Mouse (Mus musculus): ENCODE measurements around the gene Cit. TPM values are rescaled to one million over a fixed set of nuclear protein-coding genes. Genes with fewer than 3 reads are reported as not detected.

Cit gene
- polyA plus RNA-seq, 1 experiment from 2014 or later, result 47.4 TPM

DNA sequence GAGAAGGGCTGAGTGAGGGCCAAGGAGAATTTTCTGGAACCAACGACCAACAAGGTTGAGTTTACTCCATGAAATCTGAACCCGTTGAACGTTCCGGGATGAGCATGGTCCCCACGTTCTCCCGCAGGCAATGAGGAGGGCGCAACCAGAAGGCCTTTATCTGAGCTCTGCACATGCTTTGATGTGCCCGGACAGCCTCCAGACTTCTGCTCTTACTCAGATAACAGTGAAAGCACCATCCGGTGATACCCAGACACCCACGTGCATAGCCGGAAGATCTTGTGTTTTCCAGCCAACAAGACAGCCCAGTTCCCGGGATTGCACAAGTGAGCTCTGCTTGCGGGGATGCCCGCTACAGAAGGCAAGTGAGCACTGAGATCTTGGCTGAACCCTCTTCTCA lies 181.5 kb downstream of the Cit start:
- Histone ChIP-seq H3K36me3 (peaks cover 5% of the 10 kb centered on the region; the same call in 1 of the 2 replicates), H3K4me2 (no peak overlapping the region), H3K9me3 (no peaks in the 10 kb centered on the region), H3K27ac (no peak overlapping the region), H3K4me1 (peaks cover 18% of the 10 kb centered on the region), H3K4me3 (no peak overlapping the region), H3K27me3 (0 out of 2 replicates have a peak, but pooled peaks cover 4% of the 10 kb centered on the region), H3K9ac (no peak overlapping the region)
- 86% methylated on average over 14 of the region's 14 CpGs for WGBS
- no peak for ATAC-seq (ENCODE audit: borderline replicate concordance, extremely low read depth, low FRiP score, low TSS enrichment)

DNA sequence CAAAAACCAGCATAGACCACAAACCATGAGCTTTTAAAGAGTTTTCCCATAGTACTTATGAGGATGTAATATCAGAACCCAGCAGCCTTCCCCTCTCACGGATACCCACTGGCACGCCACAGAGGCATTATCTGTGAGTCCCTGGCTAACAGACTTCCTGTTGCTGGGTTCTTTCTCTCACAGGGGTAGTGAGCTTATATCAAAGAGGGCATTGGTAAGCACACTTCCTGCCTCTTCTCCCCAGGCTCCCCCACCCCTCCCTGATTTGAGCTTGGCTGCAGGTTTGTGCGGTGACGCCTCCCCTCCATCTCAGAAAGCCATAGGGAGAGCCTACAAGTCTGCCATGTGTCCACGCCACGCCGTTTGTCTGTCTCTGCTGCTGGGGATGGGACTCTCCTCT lies 184.0 kb downstream of the Cit start:
- Histone ChIP-seq H3K27me3 (0 out of 2 replicates have a peak, but pooled peaks cover 4% of the 10 kb centered on the region), H3K4me2 (no peak overlapping the region), H3K4me1 (peaks cover 6% of the 10 kb centered on the region; the same call in 1 of the 2 replicates), H3K9me3 (no peaks in the 10 kb centered on the region), H3K27ac (no peak overlapping the region), H3K36me3 (no peaks in the 10 kb centered on the region), H3K4me3 (no peak overlapping the region), H3K9ac (no peak overlapping the region)
- WGBS, result 47% methylated on average over 7 of the region's 7 CpGs
- ATAC-seq (ENCODE audit: borderline replicate concordance, extremely low read depth, low FRiP score, low TSS enrichment), result no peak

DNA sequence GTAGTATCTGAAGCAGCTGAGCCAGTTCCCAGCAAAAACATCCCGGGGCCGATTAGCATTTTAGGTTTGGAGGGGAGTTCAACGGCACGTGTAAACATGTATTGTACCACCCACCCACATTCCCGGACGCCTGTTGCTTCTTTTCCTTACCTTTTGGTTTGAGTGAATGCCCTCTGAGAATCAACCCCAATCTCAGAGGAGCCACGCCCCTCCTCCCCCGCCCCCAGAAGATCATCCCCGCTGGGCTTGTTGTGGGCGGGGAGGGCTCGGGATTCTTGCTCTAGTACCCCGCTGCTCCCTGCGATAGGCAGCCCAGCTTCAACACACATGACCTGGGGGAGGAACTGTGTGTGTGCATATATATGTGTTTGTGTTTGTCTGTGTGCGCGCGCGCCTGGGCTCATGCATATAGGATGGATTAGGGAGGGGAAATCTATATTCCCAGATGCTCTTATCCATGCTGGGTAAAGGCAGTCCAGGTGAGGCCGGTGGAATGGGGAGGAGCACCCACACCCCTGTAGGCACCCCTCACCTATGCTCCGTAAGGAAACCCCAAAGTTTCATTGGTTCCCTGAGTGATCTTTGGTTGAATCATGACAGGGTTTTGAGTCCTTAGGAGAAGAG lies 185.6 kb downstream of the Cit start:
- Histone ChIP-seq H3K4me3 (no peak overlapping the region), H3K4me1 (peaks cover 6% of the 10 kb centered on the region; the same call in 1 of the 2 replicates), H3K9me3 (no peaks in the 10 kb centered on the region), H3K9ac (no peak overlapping the region), H3K36me3 (no peaks in the 10 kb centered on the region), H3K4me2 (peak overlapping the region; percentile 32; the same call in 1 of the 2 replicates), H3K27me3 (0 out of 2 replicates have a peak, but pooled peaks cover 4% of the 10 kb centered on the region), H3K27ac (no peak overlapping the region)
- ATAC-seq (ENCODE audit: borderline replicate concordance, extremely low read depth, low FRiP score, low TSS enrichment), result no peak
- 7% methylated on average over 19 of the region's 19 CpGs for WGBS

DNA sequence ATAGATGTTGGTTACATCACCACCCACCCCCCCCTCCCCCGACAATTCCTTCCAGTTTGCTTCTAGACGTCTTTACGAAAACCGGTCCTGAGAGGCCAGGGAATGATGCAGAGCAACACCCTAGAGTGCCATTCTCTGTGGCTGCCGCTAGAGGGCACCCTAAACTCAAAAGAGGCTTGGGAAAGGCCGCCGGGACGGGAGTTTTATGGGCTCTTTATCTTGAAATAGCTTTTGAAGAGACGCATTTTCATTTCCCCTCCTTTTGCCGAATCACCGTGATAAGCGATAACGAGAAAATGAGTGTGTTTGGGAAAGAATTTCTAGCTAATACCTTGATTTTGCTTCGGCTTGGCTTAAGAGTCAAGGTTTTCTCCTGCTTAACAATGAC lies 186.1 kb downstream of the Cit start:
- ATAC-seq (ENCODE audit: borderline replicate concordance, extremely low read depth, low FRiP score, low TSS enrichment), result no peak
- H3K4me3 ChIP-seq, result no peak overlapping the region
- H3K27ac ChIP-seq, result no peak overlapping the region
- no peak overlapping the region for H3K9ac ChIP-seq
- no peaks in the 10 kb centered on the region for H3K36me3 ChIP-seq
- H3K27me3 ChIP-seq, result peaks cover 4% of the 10 kb centered on the region; the same call in 1 of the 2 replicates
- peaks cover 6% of the 10 kb centered on the region; the same call in 1 of the 2 replicates for H3K4me1 ChIP-seq
- H3K9me3 ChIP-seq, result no peaks in the 10 kb centered on the region
- H3K4me2 ChIP-seq, result peak overlapping the region; percentile 32; the same call in 1 of the 2 replicates
- WGBS, result 2% methylated on average over 14 of the region's 14 CpGs

DNA sequence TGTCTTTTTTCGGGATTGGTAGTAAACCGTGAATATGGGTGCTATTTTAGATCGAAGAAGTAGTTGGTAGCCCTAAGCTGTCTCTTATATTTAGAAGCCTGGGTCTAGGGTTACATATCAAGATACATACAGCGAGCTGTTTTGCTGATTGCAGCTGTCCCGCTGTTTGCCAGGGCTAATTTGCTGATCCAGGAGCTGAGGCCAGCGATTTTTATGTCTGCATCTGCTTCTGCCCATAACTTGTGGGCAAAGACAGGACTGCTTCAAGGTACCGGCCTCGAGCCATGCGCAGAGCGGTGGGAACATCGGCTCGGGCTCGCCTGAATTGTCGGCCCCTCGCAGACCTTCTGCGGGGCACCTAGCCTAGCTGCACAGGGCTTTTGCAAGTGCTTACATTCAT lies 191.4 kb downstream of the Cit start:
- WGBS, result 67% methylated on average over 16 of the region's 16 CpGs
- H3K4me2 ChIP-seq, result no peak overlapping the region
- no peak overlapping the region for H3K4me3 ChIP-seq
- no peak overlapping the region for H3K9ac ChIP-seq
- ATAC-seq (ENCODE audit: borderline replicate concordance, extremely low read depth, low FRiP score, low TSS enrichment), result no peak
- H3K27ac ChIP-seq, result no peak overlapping the region
- no peaks in the 10 kb centered on the region for H3K9me3 ChIP-seq
- peaks cover 10% of the 10 kb centered on the region for H3K27me3 ChIP-seq
- no peaks in the 10 kb centered on the region for H3K4me1 ChIP-seq
- H3K36me3 ChIP-seq, result no peaks in the 10 kb centered on the region

DNA sequence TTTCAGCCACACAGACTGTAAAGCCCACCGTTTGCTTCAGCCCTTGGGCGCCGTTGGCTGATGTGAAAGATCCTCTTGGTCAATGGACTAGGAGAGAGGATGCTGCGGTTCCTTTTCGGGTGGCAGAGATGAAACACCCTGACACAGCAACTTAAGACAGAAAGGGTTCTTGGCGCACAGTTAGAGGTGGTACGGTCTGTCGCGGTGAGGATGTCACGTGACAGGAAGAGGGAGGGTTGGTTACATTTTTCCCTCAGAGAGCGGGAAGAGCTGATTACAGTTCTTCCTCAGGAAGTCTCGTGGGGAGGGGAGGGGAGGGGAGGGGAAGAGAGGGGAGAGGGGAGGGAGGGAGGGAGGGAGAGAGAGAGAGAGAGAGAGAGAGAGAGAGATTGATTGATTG lies 192.7 kb downstream of the Cit start:
- H3K4me3 ChIP-seq, result no peak overlapping the region
- WGBS, result 45% methylated on average over 12 of the region's 12 CpGs
- no peaks in the 10 kb centered on the region for H3K4me1 ChIP-seq
- no peaks in the 10 kb centered on the region for H3K36me3 ChIP-seq
- H3K4me2 ChIP-seq, result no peak overlapping the region
- H3K9me3 ChIP-seq, result no peaks in the 10 kb centered on the region
- H3K9ac ChIP-seq, result no peak overlapping the region
- peaks cover 10% of the 10 kb centered on the region for H3K27me3 ChIP-seq
- no peak overlapping the region for H3K27ac ChIP-seq
- ATAC-seq (ENCODE audit: borderline replicate concordance, extremely low read depth, low FRiP score, low TSS enrichment), result no peak

DNA sequence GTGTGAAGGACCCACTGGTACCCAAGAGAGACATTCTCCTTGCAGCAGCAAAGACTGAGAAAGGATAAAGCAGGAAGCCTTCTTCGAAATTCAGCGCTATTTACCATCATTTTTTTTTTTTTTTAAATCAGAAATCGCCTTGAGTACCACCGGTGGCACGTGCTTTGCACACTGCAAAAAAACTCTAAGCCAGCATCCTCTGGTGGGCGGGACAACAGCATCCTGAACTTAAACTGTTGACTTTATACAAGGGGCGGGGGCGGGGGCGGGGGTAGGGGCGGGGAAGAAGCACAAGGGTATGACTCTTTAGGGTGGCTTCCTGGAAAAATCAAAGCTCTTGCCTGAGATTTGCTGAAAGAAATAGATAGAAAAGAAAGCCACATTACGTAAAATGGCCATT lies 194.6 kb downstream of the Cit start:
- no peak overlapping the region for H3K27ac ChIP-seq
- WGBS, result 16% methylated on average over 11 of the region's 11 CpGs
- ATAC-seq (ENCODE audit: borderline replicate concordance, extremely low read depth, low FRiP score, low TSS enrichment), result no peak
- H3K9ac ChIP-seq, result no peak overlapping the region
- H3K27me3 ChIP-seq, result peaks cover 10% of the 10 kb centered on the region
- H3K4me3 ChIP-seq, result peak overlapping the region; percentile 15; the same call in 1 of the 2 replicates
- no peaks in the 10 kb centered on the region for H3K9me3 ChIP-seq
- peak overlapping the region; percentile 49 for H3K4me2 ChIP-seq
- H3K36me3 ChIP-seq, result no peaks in the 10 kb centered on the region
- no peaks in the 10 kb centered on the region for H3K4me1 ChIP-seq

DNA sequence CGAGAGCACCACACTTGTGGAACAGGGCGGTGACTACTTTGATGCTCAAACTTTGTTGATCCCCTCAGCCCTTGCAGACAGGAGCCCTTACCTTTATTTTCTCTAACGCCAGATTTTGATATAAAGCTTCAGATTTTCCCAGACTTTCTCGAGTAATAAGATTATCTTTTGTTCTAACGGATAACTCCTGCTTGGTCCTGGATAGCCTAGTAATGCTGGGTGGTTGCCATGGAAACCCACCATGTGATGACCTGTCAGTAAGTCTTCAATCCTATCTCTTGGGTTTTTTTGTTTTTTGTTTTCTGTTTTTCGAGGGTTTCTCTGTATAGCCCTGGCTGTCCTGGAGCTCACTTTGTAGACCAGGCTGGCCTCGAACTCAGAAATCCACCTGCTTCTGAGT lies 197.2 kb downstream of the Cit start:
- no peak for ATAC-seq (ENCODE audit: borderline replicate concordance, extremely low read depth, low FRiP score, low TSS enrichment)
- Histone ChIP-seq H3K4me1 (no peaks in the 10 kb centered on the region), H3K4me3 (no peak overlapping the region), H3K9me3 (no peaks in the 10 kb centered on the region), H3K27me3 (peaks cover 10% of the 10 kb centered on the region), H3K36me3 (no peaks in the 10 kb centered on the region), H3K4me2 (no peak overlapping the region), H3K9ac (no peak overlapping the region), H3K27ac (no peak overlapping the region)
- 65% methylated on average over 7 of the region's 7 CpGs for WGBS

DNA sequence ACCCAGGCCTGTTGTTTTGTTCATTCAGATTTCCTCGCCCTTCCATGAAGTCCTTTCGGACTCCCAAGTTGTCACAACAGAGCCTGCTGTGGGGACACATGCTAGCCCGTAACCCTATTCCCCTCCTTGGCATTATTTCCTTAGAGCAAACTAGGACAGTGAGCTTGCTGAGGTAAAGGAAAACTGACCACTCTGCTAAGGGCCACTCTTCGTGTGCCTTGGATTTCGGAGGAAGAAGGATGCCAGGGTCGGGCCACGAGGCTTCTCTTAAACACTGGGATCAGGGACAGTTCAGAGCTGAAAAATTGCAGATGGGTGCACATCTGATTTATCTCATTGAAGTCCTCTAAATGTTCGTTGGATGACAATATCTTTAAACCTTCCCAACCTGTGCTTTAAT lies 200.5 kb downstream of the Cit start:
- WGBS, result 79% methylated on average over 8 of the region's 8 CpGs

DNA sequence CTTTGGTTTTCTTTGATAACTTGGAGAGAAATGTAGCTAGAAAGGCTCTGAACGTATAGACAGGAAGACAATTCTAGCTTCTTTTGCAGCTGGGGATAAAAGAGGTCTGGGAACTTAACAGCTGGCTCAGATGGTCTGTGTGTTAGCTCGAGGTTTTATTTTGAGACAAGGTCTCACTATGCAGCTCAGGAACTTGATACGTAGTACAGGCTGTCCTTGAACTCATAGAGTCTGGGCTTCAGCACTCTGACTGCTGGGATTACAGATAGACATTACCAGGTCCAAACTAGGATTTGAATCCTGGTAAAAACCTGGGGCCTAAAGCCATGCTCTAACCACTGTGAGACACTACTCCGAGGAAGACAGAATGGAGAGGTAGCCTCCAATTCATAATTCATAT lies 201.2 kb downstream of the Cit start:
- Histone ChIP-seq H3K4me3 (no peak overlapping the region), H3K36me3 (no peaks in the 10 kb centered on the region), H3K27ac (no peak overlapping the region), H3K4me2 (no peak overlapping the region), H3K9me3 (no peaks in the 10 kb centered on the region), H3K9ac (no peak overlapping the region), H3K4me1 (no peaks in the 10 kb centered on the region), H3K27me3 (no peaks in the 10 kb centered on the region)
- WGBS, result 67% methylated on average over 4 of the region's 4 CpGs
- no peak for ATAC-seq (ENCODE audit: borderline replicate concordance, extremely low read depth, low FRiP score, low TSS enrichment)

More for the DNA sequence above, 200.5 kb downstream of the Cit start:
- no peak overlapping the region for H3K4me2 ChIP-seq
- H3K4me3 ChIP-seq, result no peak overlapping the region
- peaks cover 5% of the 10 kb centered on the region for H3K27me3 ChIP-seq
- no peak overlapping the region for H3K27ac ChIP-seq
- no peaks in the 10 kb centered on the region for H3K4me1 ChIP-seq
- no peak overlapping the region for H3K9ac ChIP-seq
- no peak for ATAC-seq (ENCODE audit: borderline replicate concordance, extremely low read depth, low FRiP score, low TSS enrichment)
- no peaks in the 10 kb centered on the region for H3K36me3 ChIP-seq
- no peaks in the 10 kb centered on the region for H3K9me3 ChIP-seq

DNA sequence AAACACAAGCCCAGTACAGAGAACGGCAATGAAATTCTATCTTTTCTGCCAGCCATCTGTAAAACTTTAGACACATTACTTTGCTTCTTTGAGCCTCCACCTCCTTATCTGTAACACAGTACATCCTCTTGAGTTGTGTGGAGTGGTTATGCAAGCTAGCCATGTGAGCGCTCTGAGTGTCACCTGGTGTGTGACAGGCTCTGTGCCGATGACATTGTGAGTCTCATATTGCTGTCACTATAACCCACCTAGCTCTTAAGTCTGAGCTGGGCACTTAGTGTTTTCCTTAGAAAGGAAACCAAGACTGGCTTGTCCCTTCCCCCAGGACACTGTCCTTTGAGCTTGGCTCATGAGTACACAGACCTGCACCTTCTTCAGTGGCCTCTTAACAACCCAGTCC lies 203.2 kb downstream of the Cit start:
- H3K9me3 ChIP-seq, result no peaks in the 10 kb centered on the region
- H3K36me3 ChIP-seq, result no peaks in the 10 kb centered on the region
- no peaks in the 10 kb centered on the region for H3K4me1 ChIP-seq
- ATAC-seq (ENCODE audit: borderline replicate concordance, extremely low read depth, low FRiP score, low TSS enrichment), result no peak
- H3K9ac ChIP-seq, result no peak overlapping the region
- H3K27ac ChIP-seq, result no peak overlapping the region
- no peak overlapping the region for H3K4me2 ChIP-seq
- H3K27me3 ChIP-seq, result no peaks in the 10 kb centered on the region
- 56% methylated on average over 3 of the region's 3 CpGs for WGBS
- H3K4me3 ChIP-seq, result no peak overlapping the region

DNA sequence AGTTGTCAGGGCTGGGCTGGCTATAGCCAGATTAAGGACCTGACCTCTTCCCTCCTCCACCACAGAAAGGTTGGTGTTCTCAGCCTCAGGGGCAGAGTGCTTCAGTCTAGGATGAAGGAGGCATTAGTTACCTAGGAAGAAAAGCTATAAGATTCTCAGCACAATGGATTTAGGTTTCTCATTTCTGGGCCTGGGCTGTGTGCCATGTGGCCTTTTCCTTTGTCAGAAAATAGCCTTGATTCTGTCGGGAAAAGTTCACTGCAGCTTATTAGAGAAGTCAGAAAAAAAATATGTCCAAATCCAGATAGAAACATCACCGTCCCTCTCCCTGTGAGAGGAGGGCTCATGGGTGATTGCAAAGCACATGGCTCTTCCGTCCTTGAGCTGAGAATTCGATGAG lies 204.7 kb downstream of the Cit start:
- Histone ChIP-seq H3K27ac (no peak overlapping the region), H3K4me2 (no peak overlapping the region), H3K9ac (no peak overlapping the region), H3K27me3 (no peaks in the 10 kb centered on the region), H3K4me1 (no peaks in the 10 kb centered on the region), H3K4me3 (no peak overlapping the region), H3K9me3 (no peaks in the 10 kb centered on the region), H3K36me3 (no peaks in the 10 kb centered on the region)
- WGBS, result 69% methylated on average over 4 of the region's 4 CpGs
- ATAC-seq (ENCODE audit: borderline replicate concordance, extremely low read depth, low FRiP score, low TSS enrichment), result no peak

DNA sequence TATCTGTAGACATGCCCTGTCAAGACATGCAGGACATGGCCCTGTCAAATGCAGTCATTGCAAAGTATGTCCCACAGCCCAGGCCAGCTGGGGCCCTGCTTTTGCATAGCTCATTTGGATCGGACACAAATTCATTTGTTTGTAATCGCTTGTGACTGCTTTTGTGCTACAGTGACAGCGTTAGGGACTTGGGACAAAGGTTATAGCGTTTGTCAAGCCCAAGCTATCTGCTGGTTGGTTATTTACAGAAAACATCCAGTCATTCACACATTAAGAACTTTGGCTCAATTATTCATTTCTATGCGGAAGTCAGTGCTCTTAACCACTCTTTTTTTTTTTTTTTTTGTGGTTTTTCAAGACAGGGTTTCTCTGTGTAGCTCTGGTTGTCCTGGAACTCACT lies 207.1 kb downstream of the Cit start:
- Histone ChIP-seq H3K27ac (no peak overlapping the region), H3K36me3 (no peaks in the 10 kb centered on the region), H3K9me3 (no peaks in the 10 kb centered on the region), H3K9ac (no peak overlapping the region), H3K4me2 (no peak overlapping the region), H3K27me3 (no peaks in the 10 kb centered on the region), H3K4me1 (no peaks in the 10 kb centered on the region), H3K4me3 (no peak overlapping the region)
- 74% methylated on average over 5 of the region's 5 CpGs for WGBS
- ATAC-seq (ENCODE audit: borderline replicate concordance, extremely low read depth, low FRiP score, low TSS enrichment), result no peak
